Mouse (Mus musculus): Measurements from ENCODE around the gene Olfr702.

- no peak for TF ChIP-seq POLR2A (IDR thresholded peaks at IDR 0.05; ENCODE audit: insufficient read depth, low read depth, low read length)
- TF ChIP-seq CTCF (IDR thresholded peaks at IDR 0.05), result no peak
- TF ChIP-seq EP300 (IDR thresholded peaks at IDR 0.05; ENCODE audit: insufficient read depth, low read depth, low read length), result no peak
Observed at GRCm38 (mm10) chr7:106813829-106814228, 19.9 kb downstream of the Olfr702 start, which contains the start of gene Olfr701.

All from heart, adult 2 months (tissue).